Mouse (Mus musculus) heart, embryonic 14.5 days (tissue): ENCODE measurements at regions not wholly inside any gene's neighbourhood (a gene's known extent, or its start where the extent isn't known, plus 50 kb on each side); places are given as distances from the start of the nearest gene placed in this dataset.

Experiments used
- ATAC-seq: fragments of 200-750 bp; cut with Nextera tagmentation; 2 replicates; pipeline ENCODE4 v1.8.0; 2017; ENCODE audit warnings: low read depth, moderate TSS enrichment; ENCODE audit not compliant: insufficient number of reproducible peaks, insufficient read depth, low FRiP score
- H3K27ac ChIP-seq, 2 experiments: fragments of 200-500 bp in 1 of 2; fragments of 300-500 bp in 1 of 2; sonication (generic) in 1 of 2; replicated peaks in 1 of 2; 2 replicates each; pipeline ENCODE4 v1.5.1; 2012 to 2014; ENCODE audit warnings: low read depth in 2 of 2, low read length in 2 of 2, control low read depth in 1 of 2, mild to moderate bottlenecking in 1 of 2, mixed read lengths in 1 of 2; ENCODE audit not compliant: control insufficient read depth in 1 of 2, insufficient read depth in 1 of 2
- H3K27me3 ChIP-seq: fragments of 300-500 bp; sonication (generic); 2 replicates; pipeline ENCODE4 v1.6.1; 2014; ENCODE audit warnings: mild to moderate bottlenecking, low read length, control low read depth; ENCODE audit not compliant: control insufficient read depth, insufficient read depth
- H3K36me3 ChIP-seq: fragments of 300-500 bp; sonication (generic); 2 replicates; pipeline ENCODE4 v1.6.1; 2014; ENCODE audit warnings: mild to moderate bottlenecking, control low read depth, low read length, mixed read lengths; ENCODE audit not compliant: control insufficient read depth, insufficient read depth
- H3K4me1 ChIP-seq, 2 experiments: fragments of 200-500 bp in 1 of 2; fragments of 300-500 bp in 1 of 2; sonication (generic) in 1 of 2; 2 replicates each; pipeline ENCODE4 v1.6.1; 2012 to 2014; ENCODE audit warnings: low read length in 2 of 2, control low read depth in 1 of 2, mixed read lengths in 1 of 2; ENCODE audit not compliant: control insufficient read depth in 2 of 2, insufficient read depth in 2 of 2
- H3K4me2 ChIP-seq: fragments of 300-500 bp; sonication (generic); 2 replicates; pipeline ENCODE4 v1.6.1; 2014; ENCODE audit warnings: mild to moderate bottlenecking, low read length
- H3K4me3 ChIP-seq, 2 experiments: fragments of 200-500 bp in 1 of 2; fragments of 300-500 bp in 1 of 2; sonication (generic) in 1 of 2; 2 replicates each; pipeline ENCODE4 v1.5.1; 2012 to 2014; ENCODE audit warnings: low read length in 2 of 2, mild to moderate bottlenecking in 2 of 2, control low read depth in 1 of 2, low read depth in 1 of 2, moderate library complexity in 1 of 2; ENCODE audit not compliant: control insufficient read depth in 1 of 2, insufficient read depth in 1 of 2
- H3K9ac ChIP-seq: fragments of 300-500 bp; sonication (generic); 2 replicates; pipeline ENCODE4 v1.6.1; 2014; ENCODE audit warnings: mild to moderate bottlenecking, low read length
- H3K9me3 ChIP-seq: fragments of 300-500 bp; sonication (generic); 2 replicates; pipeline ENCODE4 v1.6.1; 2016; ENCODE audit warnings: low read length, control low read depth; ENCODE audit not compliant: control insufficient read depth
- WGBS: fragments of 180-500 bp; shearing (Covaris S2); extraction: QIAGEN DNeasy Blood & Tissue Kit; methylation state at CpG from one replicate; pipeline ENCODE4 v1.1.7; 2014; 5-methylcytosine and 5-hydroxymethylcytosine counted together

GRCm38 (mm10) chr15:6030396-6030795 is 269.2 kb upstream of the Dab2 start:
- no peak for ATAC-seq
- Histone ChIP-seq H3K36me3 (no peaks in the 10 kb centered on the region), H3K9me3 (no peaks in the 10 kb centered on the region), H3K4me2 (no peak overlapping the region), H3K27ac (no peak overlapping the region), H3K9ac (no peak overlapping the region), H3K4me3 (no peak overlapping the region), H3K4me1 (no peaks in the 10 kb centered on the region), H3K27me3 (no peaks in the 10 kb centered on the region)
- WGBS = 59% methylated on average over 5 of the region's 5 CpGs

- Histone ChIP-seq H3K9me3 (no peaks in the 10 kb centered on the region), H3K9ac (no peak overlapping the region), H3K27ac (no peak overlapping the region), H3K4me2 (no peak overlapping the region), H3K36me3 (no peaks in the 10 kb centered on the region), H3K4me3 (no peak overlapping the region), H3K27me3 (no peaks in the 10 kb centered on the region), H3K4me1 (no peaks in the 10 kb centered on the region)
- ATAC-seq = no peak
- 83% methylated on average over 4 of the region's 4 CpGs for WGBS
These were observed 265.4 kb upstream of the Dab2 start for GRCm38 (mm10) chr15:6034156-6034555.

GRCm38 (mm10) chr15:6044511-6045256 is 254.9 kb upstream of the Dab2 start:
- Histone ChIP-seq H3K27ac (no peak overlapping the region), H3K9me3 (no peaks in the 10 kb centered on the region), H3K36me3 (no peaks in the 10 kb centered on the region), H3K9ac (no peak overlapping the region), H3K4me2 (no peak overlapping the region), H3K4me3 (no peak overlapping the region), H3K4me1 (no peaks in the 10 kb centered on the region), H3K27me3 (no peaks in the 10 kb centered on the region)
- ATAC-seq = no peak; the same call in 1 of the 2 replicates
- WGBS = 43% methylated on average over 10 of the region's 10 CpGs

GRCm38 (mm10) chr15:6055703-6056102 is 243.9 kb upstream of the Dab2 start:
- Histone ChIP-seq H3K9me3 (no peaks in the 10 kb centered on the region), H3K27me3 (no peaks in the 10 kb centered on the region), H3K4me3 (no peak overlapping the region), H3K27ac (no peak overlapping the region), H3K36me3 (no peaks in the 10 kb centered on the region), H3K9ac (no peak overlapping the region), H3K4me1 (peaks cover 0 to 3% of the 10 kb centered on the region in 2 experiments; a peak in 1 of 4 replicates), H3K4me2 (no peak overlapping the region)
- no peak for ATAC-seq
- 85% methylated on average over 3 of the region's 3 CpGs for WGBS

GRCm38 (mm10) chr15:6056887-6057626 is 242.5 kb upstream of the Dab2 start:
- H3K9ac ChIP-seq = no peak overlapping the region
- no peak overlapping the region for H3K27ac ChIP-seq
- H3K4me1 ChIP-seq = peaks cover 0 to 3% of the 10 kb centered on the region in 2 experiments; a peak in 1 of 4 replicates
- no peaks in the 10 kb centered on the region for H3K27me3 ChIP-seq
- no peaks in the 10 kb centered on the region for H3K9me3 ChIP-seq
- no peak overlapping the region for H3K4me3 ChIP-seq
- WGBS = 52% methylated on average over 11 of the region's 11 CpGs
- H3K36me3 ChIP-seq = no peaks in the 10 kb centered on the region
- ATAC-seq = no peak
- no peak overlapping the region for H3K4me2 ChIP-seq

- whole genome bisulfite sequencing = 85% methylated on average over 2 of the region's 2 CpGs
- Histone ChIP-seq H3K27me3 (no peaks in the 10 kb centered on the region), H3K36me3 (no peaks in the 10 kb centered on the region), H3K4me1 (peaks cover 0 to 3% of the 10 kb centered on the region in 2 experiments; a peak in 1 of 4 replicates), H3K9me3 (no peaks in the 10 kb centered on the region), H3K27ac (no peak overlapping the region), H3K9ac (no peak overlapping the region), H3K4me3 (no peak overlapping the region), H3K4me2 (no peak overlapping the region)
- no peak for ATAC-seq
These were observed 240.2 kb upstream of the Dab2 start for GRCm38 (mm10) chr15:6059361-6059760.

GRCm38 (mm10) chr15:6059790-6060189 is 239.8 kb upstream of the Dab2 start:
- Histone ChIP-seq H3K9me3 (no peaks in the 10 kb centered on the region), H3K36me3 (no peaks in the 10 kb centered on the region), H3K9ac (no peak overlapping the region), H3K4me3 (no peak overlapping the region), H3K27ac (no peak overlapping the region), H3K4me1 (peaks cover 0 to 3% of the 10 kb centered on the region in 2 experiments; a peak in 1 of 4 replicates), H3K4me2 (no peak overlapping the region), H3K27me3 (no peaks in the 10 kb centered on the region)
- 70% methylated on average over 5 of the region's 5 CpGs for WGBS
- no peak for ATAC-seq
